Mouse (Mus musculus) urinary bladder, postnatal 36 days (tissue): ENCODE measurements around the gene Reps2.

Source experiments
- DNase-seq, 2 experiments: peaks; one replicate each; pipeline ENCODE4 v3.0.0; 2022; ENCODE audit warnings: low spot score in 2 of 2, mixed read lengths in 1 of 2

Gene Reps2

GRCm38 (mm10) chrX:162496485-162496884, 147.0 kb downstream of the Reps2 start:
- DNase-seq: no peak

- no peak for DNase-seq
Observed at GRCm38 (mm10) chrX:162488630-162489029, 154.8 kb downstream of the Reps2 start.

DNA sequence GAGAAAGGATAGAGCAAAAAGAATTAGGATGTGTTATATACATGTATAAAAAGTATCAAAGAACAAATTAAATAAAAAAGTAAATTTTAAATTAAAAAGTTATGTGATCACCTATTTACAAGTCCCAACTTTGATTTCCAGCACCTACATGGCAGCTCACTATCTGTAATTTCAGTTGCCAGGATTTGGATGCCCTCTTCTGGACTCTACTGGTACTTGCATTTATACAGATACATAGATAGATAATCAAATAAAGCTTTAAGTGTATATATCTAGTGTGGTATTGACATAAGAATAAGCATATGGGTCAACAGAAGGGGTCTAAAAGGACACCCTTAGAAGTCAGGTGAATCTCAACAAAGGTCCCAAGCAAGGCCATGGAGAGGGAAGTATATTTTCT, 155.7 kb downstream of the Reps2 start:
- DNase-seq: no peak

DNA sequence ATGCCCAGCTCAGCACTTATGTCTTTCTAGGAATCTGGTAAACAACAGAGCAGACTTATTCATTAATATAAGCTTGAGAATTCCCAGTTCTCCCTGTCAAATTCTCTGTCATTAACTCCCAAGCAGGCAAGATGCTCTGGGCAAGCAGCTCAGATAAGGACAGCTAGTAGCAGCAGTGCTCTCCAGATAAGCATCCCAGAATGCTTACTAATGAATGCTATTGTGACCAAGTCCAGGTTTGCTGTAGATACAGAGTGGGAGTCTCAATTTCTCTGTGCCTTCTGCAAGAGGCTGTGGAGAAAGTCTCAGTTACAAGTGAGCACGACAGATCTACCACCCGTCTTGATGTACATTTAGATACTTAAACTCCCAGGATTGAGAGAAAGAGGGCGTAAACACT, 173.2 kb downstream of the Reps2 start:
- DNase-seq: no peak

- no peak for DNase-seq
Observed at GRCm38 (mm10) chrX:162462156-162462555, 181.3 kb downstream of the Reps2 start.

- no peak for DNase-seq
Observed at GRCm38 (mm10) chrX:162456445-162456844, 187.0 kb downstream of the Reps2 start.

GRCm38 (mm10) chrX:162455364-162455763, 188.1 kb downstream of the Reps2 start:
- no peak for DNase-seq

GRCm38 (mm10) chrX:162453821-162454402, 189.5 kb downstream of the Reps2 start:
- no peak for DNase-seq

GRCm38 (mm10) chrX:162452642-162453041, 190.8 kb downstream of the Reps2 start:
- DNase-seq: no peak

- no peak for DNase-seq
Observed at GRCm38 (mm10) chrX:162447974-162448373, 195.5 kb downstream of the Reps2 start.

GRCm38 (mm10) chrX:162446678-162447318, 196.7 kb downstream of the Reps2 start:
- DNase-seq: no peak

DNA sequence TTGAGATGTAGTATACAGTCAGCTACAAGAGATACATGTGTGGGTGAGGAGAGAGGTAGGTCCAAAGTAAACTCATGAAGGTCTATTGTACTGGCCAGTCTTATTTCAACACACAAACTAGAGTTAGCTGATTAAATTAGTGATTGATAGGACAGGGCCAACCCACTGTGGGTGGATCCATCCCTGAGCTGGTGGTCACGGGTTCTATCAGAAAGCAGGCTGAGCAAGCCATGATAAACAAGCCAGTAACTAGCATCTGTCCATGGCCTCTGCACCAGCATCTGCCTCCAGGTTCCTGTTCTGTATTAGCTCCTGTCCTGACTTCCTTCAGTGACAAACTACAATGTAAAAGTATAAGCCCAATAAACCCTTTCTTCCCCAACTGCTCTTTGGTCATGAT, 200.1 kb downstream of the Reps2 start:
- no peak for DNase-seq

DNA sequence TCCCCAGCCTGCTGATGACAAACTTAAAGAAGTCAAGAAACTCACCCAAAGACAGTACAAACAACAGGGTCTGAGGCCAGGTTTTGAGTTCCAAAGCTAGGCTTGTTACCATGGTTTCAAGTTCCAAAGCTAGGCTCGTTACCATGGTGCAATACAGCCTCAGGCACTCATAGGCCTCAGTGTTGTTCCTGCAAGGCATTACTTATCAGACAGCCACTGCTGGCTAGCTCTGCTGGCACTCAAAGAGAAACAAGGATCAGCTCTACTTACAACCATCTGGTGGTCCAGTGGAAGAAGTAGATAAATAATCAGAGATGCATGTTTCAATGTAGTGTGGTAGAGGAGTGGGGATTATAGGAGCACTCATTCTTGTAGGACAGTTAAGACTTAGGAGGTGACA, 200.5 kb downstream of the Reps2 start:
- no peak for DNase-seq

DNA sequence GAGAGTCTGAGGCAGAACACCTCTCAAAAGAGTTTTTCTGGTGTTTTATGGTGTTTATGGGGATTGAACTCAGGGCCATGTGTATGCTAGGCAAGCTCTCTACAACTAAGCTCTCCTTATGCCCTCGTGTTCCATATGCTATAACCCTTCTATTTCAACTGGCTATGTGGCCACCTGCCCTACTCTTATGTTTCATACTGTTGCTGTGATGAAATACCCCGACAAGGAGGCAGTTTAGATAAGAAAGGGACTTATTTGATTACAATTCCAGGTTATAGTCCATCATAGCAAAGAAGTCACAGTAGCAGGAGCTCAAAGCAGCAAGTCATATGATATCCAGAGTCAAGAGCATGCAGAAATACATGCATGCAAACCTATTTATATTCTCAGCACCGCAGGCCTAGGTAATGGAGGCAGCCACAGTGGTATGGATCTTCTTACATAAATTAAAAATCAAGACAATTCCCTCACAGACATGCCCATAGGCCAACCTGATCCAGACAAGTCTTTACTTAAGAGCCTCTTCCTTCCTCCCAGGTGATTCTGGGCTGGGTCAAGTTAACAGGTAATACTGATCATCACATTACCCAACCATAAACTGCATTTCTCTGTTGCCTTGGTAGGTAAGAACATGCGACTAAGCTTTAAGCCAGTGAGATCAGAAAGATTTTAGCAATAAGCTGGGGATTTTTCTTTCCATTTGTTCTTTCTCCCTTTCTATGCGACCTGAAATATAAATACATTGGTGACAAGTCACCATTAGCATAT, 210.5 kb downstream of the Reps2 start:
- DNase-seq: no peak

GRCm38 (mm10) chrX:162427698-162428097, 215.8 kb downstream of the Reps2 start:
- no peak for DNase-seq

DNA sequence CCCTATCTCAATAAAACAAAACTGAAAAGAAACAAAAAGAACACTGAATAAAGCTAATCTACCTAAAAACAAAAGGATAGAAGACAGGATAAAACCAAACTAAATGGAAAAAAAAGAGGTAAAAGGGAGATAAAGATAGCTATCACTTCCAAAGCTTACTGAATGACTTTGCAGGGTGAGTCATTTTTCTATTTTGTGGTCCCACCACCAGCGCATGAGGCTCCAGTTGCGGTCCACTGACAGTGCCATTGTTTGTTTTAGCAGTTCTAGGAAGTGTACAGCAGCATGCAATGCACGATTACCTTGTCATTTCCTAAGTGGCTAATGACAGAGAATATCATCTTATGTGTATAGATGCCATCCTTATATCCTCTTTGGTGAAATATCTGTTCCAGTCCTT, 224.0 kb downstream of the Reps2 start:
- no peak for DNase-seq

GRCm38 (mm10) chrX:162413124-162413523, 230.3 kb downstream of the Reps2 start:
- no peak for DNase-seq

DNA sequence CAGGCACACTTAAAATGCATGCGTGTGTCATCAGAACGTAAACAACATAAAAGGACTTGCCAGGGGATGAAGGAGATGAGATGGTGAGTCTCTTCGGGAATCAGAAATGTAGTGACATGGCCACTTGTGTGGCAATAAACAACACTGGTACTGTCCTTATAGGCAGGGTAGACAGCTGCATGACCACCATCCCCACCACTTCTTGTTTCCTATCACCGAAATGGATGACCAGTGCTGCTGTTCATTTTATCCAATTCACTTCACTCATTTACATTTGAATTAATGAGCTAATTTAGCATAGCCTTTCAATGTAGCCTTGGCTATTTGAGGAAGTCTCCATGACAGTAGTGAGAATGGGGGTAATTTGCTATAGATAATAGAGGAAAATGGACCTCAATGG, 236.2 kb downstream of the Reps2 start:
- no peak for DNase-seq

DNA sequence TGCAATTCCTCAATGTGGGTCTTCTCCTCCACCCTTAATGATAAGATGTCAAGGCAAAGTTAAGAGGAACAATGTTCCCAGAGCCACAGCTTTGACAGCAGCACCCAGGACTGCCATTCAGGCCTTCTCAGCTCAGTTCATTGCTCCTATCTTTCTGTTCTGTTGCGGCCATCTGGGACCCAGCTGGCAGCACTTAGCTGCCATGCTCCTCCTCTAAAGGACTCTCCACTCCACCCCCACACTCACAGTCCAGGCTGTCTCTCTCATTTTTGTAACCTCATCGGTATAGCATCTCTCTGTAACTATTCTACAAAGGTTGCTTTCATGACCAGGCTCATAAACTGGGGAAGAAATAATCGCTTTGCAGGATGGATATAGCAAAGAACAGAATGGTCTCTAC, 241.0 kb downstream of the Reps2 start:
- no peak for DNase-seq

GRCm38 (mm10) chrX:162380730-162381129, 262.7 kb downstream of the Reps2 start:
- DNase-seq: no peak

- DNase-seq: no peak
Observed at GRCm38 (mm10) chrX:162363206-162363605, 280.2 kb downstream of the Reps2 start.
